ENCODE assay signal across 12 mouse cellular contexts in the genomic region with DNA sequence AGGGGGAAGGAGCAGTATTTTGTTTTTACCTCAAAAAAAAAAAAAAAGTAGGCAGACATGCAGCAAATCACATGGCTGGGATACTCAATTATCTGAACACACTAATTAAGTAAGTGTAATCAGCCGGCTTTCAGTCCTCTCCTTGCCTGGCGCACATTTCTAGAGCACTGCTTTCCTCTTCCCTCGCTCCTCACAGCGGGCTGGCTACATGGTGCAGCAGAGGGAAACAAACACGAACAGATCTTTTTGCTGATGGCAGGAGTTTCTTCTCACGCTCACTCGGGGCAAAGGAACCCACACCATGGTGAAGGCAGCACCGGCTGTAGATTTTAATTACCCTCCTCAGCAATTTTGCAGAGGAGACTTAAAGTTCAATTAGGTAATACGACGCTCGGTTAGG.
A peak's percentile ranks its signal among the peaks of the same experiment; 100 is the strongest.
DNase-seq lines count a peak whose midpoint lies in the region; ATAC-seq and TF ChIP-seq lines count a peak whose summit lies in the region.
"Had no signal": no experiment of that assay in that cellular context is flagged by ENCODE, and none has a peak within 500 bp of the region (broad histone marks: within the 10 kb centered on the region; RNA-seq: fewer than 3 reads in every experiment).

No protein-coding gene starts in this region.

- 62% methylated on average over 11 of the region's 11 CpGs for WGBS in hindbrain, embryonic 11.5 days
- WGBS in hindbrain, embryonic 10.5 days: 71% methylated on average over 11 of the region's 11 CpGs
- 21% methylated on average over 11 of the region's 11 CpGs for WGBS in hindbrain, postnatal 0 days

- TF ChIP-seq CTCF in hindbrain, postnatal 0 days (IDR thresholded peaks at IDR 0.05; ENCODE audit: low read depth): no peak

- DNase-seq in hindbrain, embryonic 11.5 days (ENCODE audit: low spot score): no peak
- DNase-seq in hindbrain, embryonic 10.5 days (ENCODE audit: low spot score): no peak
- DNase-seq in right cerebral cortex, postnatal 4 days: peak; percentile 9
- no peak for DNase-seq in right cerebral cortex, adult 18-20 months
- peak; percentile 37 for DNase-seq in hindbrain, postnatal 0 days (ENCODE audit: low spot score)
- DNase-seq in ovary, postnatal 14 days (ENCODE audit: low spot score): no peak
- DNase-seq in adrenal gland, adult 8-10 months: no peak
- DNase-seq in adrenal gland, postnatal 25 days: no peak
- DNase-seq: heart, adult 2 months; kidney, adult 8-10 months; lung, postnatal 10 days had no signal

- no peak overlapping the region for H3K27ac ChIP-seq in hindbrain, embryonic 11.5 days (ENCODE audit: low read depth, low read length)
- H3K27ac ChIP-seq in hindbrain, embryonic 10.5 days: no peak overlapping the region
- no peak overlapping the region for H3K27ac ChIP-seq in hindbrain, postnatal 0 days
- H3K27ac ChIP-seq: heart, adult 2 months had no signal

- ATAC-seq in hindbrain, embryonic 11.5 days (ENCODE audit: low FRiP score): no peak
- ATAC-seq in hindbrain, postnatal 0 days: no peak

- no peaks in the 10 kb centered on the region for H3K9me3 ChIP-seq in hindbrain, embryonic 11.5 days (ENCODE audit: control insufficient read depth, low read length)
- no peaks in the 10 kb centered on the region for H3K9me3 ChIP-seq in hindbrain, embryonic 10.5 days
- H3K9me3 ChIP-seq in hindbrain, postnatal 0 days (ENCODE audit: low read length): no peaks in the 10 kb centered on the region

- 0 out of 2 replicates have a peak overlapping the region, but pooled peaks have one; percentile 2 for H3K4me2 ChIP-seq in hindbrain, embryonic 11.5 days (replicated peaks; ENCODE audit: low read depth, low read length)
- peak overlapping the region; percentile 86 for H3K4me2 ChIP-seq in hindbrain, postnatal 0 days (ENCODE audit: low read depth, low read length)
- H3K4me2 ChIP-seq: liver, embryonic 11.5 days had no signal

- peaks cover 4% of the 10 kb centered on the region; the same call in 1 of the 2 replicates for H3K27me3 ChIP-seq in hindbrain, embryonic 11.5 days (ENCODE audit: control insufficient read depth, insufficient read depth, low read length)
- H3K27me3 ChIP-seq in hindbrain, embryonic 10.5 days (ENCODE audit: insufficient read depth, poor library complexity, severe bottlenecking): peaks cover 55% of the 10 kb centered on the region
- no peaks in the 10 kb centered on the region for H3K27me3 ChIP-seq in hindbrain, postnatal 0 days (ENCODE audit: insufficient read depth, low read length)

- no peaks in the 10 kb centered on the region for H3K36me3 ChIP-seq in hindbrain, embryonic 11.5 days (ENCODE audit: control insufficient read depth, insufficient read depth, low read length)
- H3K36me3 ChIP-seq in hindbrain, embryonic 10.5 days: no peaks in the 10 kb centered on the region
- H3K36me3 ChIP-seq in hindbrain, postnatal 0 days (ENCODE audit: insufficient read depth, low read length): no peaks in the 10 kb centered on the region

- H3K4me1 ChIP-seq in hindbrain, embryonic 11.5 days (replicated peaks; ENCODE audit: control insufficient read depth, insufficient read depth, low read length): 0 out of 2 replicates have a peak, but pooled peaks cover 5% of the 10 kb centered on the region
- H3K4me1 ChIP-seq in hindbrain, embryonic 10.5 days (replicated peaks): peaks cover 20% of the 10 kb centered on the region
- H3K4me1 ChIP-seq in hindbrain, postnatal 0 days (ENCODE audit: insufficient read depth, low read length): 0 out of 2 replicates have a peak, but pooled peaks cover 6% of the 10 kb centered on the region

- no peak overlapping the region for H3K4me3 ChIP-seq in hindbrain, embryonic 11.5 days (ENCODE audit: low read depth, low read length)
- no peak overlapping the region for H3K4me3 ChIP-seq in hindbrain, embryonic 10.5 days
- peak overlapping the region; percentile 66 for H3K4me3 ChIP-seq in hindbrain, postnatal 0 days (ENCODE audit: low read length)
- H3K4me3 ChIP-seq: heart, adult 2 months had no signal

- no peak overlapping the region for H3K9ac ChIP-seq in hindbrain, embryonic 11.5 days (ENCODE audit: low read depth, low read length)
- no peak overlapping the region for H3K9ac ChIP-seq in hindbrain, postnatal 0 days (replicated peaks; ENCODE audit: low read length)

Comparison
In these comparisons a context has a peak if more than half of its experiments do, and no peak if none do; other contexts are left out.
1. DNase-seq: peak in right cerebral cortex, postnatal 4 days (single experiment) and hindbrain, postnatal 0 days (single experiment); none in hindbrain, embryonic 11.5 days (single experiment), hindbrain, embryonic 10.5 days (single experiment), right cerebral cortex, adult 18-20 months (single experiment), ovary, postnatal 14 days (single experiment), adrenal gland, adult 8-10 months (single experiment) and adrenal gland, postnatal 25 days (single experiment).